Mouse (Mus musculus): ENCODE data around the gene Lrrc8d.
A peak's percentile ranks its signal among the peaks of the same experiment; 100 is the strongest.

Gene Lrrc8d

DNA sequence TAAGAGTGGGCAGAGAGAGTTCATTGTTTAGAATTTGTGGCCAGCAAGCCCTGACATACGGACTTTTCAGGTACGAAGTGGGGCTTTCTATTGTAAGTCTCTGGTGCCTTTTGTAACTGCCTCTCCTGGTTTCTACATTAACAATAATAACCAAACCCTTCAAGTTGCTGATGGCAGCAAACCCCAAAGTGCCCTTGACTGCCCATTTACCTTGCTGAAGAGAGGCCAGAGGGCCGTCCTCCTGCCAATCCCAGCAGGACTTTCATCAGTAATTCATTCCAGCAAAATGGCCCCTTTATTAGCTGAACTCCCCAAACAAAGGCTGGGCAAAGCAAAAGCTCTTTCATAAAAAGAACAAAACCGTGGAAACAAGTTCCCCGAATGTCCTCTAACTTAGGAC lies 118.6 kb downstream of the Lrrc8d start:
- no peak for DNase-seq (ENCODE audit: low read depth)

DNA sequence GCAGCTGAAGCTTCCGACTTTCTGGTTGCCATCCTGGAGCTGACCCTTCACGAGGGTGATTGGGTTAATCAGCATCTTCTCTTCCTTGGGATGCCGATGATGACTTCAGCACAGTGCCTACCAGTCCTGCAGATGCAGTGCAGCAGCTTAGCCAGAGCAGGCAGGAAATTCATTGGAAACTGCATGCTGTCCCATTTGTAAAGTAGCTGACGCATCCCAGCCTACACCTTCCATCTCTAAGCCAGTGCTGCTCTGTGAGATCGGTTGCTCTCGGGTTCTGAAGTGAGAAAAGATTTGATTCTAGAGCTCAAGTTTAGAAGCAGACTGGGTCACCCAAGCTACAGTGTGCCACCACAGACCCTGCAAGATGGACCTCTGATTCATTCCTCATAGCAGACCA lies 121.6 kb downstream of the Lrrc8d start:
- DNase-seq (ENCODE audit: low read depth) = no peak

DNA sequence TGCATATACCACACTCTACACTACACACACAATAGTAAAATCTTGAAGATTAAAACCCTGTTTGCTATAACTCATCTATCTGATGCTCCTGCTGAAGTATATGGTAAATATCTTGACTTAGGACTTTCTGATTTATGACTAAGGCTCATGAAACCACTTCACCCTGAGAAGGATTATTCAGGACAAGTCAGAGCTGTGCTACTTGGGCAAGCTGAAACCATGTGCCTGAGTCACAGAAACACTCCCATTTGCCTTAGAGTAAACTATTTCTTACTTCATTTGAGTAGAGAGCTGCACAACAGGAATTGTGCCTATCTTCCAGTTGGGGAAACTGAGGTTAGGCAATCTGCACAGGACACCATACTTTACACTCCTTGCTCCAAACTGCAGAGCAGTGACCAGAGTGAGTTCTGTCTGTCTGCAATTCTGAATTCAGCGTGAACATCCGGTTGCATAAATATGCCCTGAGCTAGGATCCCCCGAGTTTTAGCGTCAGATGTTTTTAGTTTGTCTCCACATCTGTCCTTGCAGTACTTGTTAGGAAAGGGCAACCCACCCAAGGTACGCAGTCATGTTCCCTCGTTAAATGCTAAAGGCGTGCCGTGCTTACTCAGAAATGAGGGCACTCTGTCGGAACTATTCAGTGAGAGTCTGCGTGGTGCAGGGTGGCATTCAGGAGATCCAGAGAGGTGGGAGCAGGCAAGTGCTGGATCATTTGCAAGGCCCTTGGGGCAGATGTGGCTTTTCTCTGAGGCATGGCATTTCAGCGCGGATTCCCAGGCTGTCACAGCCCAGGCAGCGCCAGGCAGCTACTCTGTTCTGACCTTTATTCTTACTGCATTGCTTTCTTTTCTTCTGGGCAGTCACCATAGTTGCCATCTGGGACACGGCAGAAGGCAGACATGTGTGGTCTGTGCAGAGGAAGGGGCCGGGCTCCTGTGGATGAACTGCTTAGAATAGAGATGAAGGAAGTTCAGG lies 123.0 kb downstream of the Lrrc8d start:
- no peak for DNase-seq (ENCODE audit: low read depth)

DNA sequence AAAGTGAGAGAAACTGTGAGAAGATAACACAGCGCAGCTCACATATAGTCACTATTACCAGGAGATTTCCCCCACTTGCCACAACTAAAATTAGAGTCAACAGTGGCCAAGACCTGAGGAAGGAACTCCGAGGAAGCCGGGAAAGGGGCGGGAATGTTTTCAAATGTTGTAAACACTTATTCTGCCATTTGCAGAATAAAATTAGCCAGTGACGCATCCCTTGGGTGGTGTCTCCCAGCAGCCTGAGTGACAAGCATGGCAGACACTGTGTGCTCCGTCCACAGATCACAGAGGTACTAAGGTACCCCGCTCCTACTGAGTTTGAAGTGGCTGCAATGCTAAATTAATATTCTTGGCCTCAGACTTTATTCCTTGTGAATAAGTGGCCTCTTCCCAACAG lies 124.5 kb downstream of the Lrrc8d start:
- DNase-seq (ENCODE audit: low read depth) = no peak

DNA sequence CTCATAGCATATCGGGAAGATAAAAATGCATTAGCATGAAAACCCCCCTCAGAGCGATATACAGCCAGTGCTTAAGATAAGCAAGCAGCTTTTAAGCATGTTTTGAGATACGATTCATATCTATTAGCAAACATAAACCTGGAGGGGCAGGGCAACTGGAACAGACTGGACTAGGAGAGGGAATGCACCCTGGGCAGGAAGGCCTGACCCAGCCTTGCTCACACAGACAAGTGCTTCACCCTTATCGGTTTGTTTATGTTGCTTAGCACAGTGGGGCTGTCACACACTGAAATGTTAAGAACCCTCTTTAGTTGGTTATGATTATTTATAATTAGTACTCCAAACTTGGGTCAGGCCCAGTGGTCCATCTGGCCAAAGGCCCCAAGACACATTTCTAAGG lies 125.1 kb downstream of the Lrrc8d start:
- DNase-seq (ENCODE audit: low read depth) = no peak

DNA sequence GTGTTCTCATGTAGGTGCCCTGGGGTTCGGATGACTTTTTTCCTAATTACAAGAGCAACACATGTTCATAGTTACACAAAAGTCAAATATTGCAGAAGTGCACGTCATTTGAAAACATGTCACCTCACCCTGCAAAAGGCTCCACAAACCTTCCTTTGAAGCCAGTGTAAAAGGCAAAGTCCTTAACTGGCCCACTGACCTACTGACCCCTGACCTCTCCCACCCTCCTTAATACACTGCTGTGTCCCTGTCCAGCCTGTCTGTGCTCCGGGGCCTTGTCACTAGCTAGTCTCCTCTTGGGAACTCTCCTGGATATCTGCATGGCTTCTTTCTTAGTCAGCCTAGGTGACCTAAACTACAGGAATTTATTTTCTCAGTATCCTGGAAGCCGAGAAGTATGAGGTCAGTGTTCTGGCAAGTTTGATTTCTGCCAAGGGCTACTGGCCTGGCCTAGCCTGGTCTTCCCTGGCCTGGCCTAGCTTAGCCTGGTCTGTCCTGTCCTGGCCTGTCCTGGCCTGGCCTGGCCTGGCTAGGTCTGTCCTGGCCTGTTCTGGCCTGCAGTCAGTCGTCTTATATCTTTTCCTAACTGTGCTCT lies 127.2 kb downstream of the Lrrc8d start:
- no peak for DNase-seq (ENCODE audit: low read depth)

DNA sequence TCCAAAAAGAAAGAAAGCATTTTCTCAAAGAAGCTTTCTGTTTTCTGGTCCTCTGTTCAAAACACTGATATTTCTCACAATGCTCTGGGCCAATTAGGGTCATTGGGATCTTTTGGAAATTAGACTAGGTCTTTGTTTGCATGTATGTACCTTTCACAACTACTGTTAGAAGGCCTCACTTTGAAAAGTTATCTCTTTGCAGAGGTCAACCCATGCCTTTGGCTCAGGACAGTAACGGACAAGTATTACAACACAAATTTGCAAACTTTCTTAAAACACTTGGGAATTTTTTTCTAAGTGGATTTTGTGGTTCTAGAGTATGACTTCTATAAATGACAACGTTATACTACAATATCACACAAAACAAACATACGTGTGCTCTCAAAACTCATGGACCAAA lies 128.3 kb downstream of the Lrrc8d start:
- no peak for DNase-seq (ENCODE audit: low read depth)

DNA sequence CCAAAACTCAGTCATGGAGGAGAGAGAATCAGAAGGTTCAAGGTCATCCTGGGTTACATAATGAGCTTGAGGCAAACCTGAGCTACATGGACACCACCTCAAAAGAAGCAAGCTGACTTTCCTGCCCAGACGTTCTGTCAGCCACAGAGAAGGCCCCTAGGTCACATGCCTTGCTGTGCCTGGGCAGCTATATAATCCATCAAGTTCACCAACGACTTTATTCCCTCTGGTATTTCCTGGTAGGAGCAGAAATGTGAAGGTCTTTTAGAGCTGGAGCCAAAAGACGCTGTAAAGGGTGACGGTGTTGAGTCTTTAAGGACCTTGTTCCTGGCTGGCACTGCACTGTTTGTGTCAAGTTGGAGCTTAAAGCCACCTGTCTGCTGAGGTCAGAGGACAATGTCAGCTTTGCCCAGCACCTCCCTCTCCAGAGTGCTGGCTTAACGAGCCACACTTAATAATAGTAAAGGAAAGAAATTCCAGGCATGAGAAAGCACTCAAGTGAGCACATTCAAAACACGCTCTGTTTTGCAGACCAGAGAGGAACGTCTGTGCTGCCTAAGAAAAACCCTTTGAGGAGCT lies 129.3 kb downstream of the Lrrc8d start:
- DNase-seq (ENCODE audit: low read depth) = no peak

DNA sequence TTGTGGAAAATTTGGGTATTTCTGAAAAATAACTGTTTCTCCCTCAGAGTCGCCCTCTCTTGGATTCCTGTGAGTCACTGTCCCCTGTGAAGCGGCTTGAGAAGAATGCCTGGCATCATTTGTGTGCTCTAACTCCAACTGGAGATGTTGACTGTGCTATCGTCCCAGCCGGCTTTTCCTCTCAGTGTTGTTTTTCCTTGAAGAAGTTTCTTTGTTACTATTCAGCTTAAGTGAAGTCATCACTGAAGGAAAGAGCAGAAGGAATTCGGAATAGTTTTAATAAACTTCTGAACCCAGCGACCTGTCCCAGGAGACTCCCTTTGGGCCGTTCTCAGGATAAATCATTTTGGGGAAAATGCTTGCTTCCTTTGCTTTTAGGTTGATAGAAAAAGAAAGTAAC lies 132.4 kb downstream of the Lrrc8d start:
- no peak for DNase-seq (ENCODE audit: low read depth)

DNA sequence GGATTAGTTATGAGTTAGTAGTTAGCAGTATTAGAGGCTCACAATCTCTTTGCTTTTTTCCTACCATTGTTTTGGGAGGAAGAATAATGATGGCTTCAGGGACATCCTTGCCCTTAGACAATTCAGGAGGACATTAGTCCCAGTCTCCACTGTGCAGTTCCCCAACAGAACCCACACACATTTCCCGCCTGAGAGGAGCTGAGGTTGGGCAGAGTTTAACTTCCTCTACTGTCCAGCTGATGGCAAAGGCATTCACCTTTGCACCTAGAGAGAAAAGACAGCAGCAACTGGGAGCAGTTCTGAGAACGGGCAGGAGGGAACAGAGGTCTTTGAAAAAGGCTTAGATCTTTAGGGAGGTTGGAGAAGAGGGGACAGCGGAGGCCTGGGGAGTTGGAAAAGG lies 134.2 kb downstream of the Lrrc8d start:
- DNase-seq (ENCODE audit: low read depth) = no peak

DNA sequence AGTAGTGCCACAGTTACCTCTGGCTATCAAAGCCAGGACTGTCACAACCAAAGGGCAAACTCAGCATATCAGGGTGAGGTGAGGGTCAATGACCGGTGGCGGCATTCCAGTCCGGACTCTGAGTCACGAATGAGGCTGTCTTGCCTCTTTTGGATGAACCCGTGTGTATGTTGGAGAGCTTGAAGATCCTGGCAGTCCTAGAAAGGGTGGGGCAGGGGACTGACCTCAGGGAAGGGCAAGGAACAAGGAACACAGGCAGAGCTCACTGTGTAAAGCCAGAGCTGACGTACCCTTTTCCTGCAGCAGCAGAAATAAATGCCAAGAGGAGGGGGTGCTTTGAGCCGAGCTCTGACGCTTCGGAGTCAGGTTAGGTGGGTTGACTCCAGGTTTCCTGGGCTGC lies 136.2 kb downstream of the Lrrc8d start:
- no peak for DNase-seq (ENCODE audit: low read depth)

DNA sequence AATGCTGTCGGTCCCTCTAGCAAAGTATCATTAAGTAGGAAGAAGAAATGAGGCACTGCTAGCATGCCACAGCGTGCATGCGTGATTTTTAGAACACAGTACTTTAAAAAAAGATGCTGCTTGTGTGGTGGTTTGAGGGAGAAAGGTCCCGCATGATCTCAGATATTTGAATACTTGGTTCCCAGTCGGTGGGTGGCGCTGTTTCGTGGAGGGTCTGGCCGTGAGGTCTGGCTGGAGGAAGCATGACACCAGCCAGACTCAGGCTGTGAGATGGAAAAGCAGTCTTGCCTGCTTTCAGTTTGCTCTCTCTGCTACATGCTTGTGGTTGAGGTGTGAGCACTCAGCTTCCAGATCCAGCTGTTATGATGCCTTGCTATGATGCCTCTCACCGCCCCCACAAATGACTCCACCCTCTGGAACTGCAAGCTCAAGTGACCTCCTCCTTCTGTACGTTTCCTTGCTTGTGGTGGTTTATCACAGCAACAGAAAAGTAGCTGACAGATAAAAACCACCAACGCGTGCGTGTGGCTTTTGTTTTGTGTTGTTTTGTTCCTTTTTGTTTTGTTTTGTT lies 140.1 kb downstream of the Lrrc8d start:
- peak; percentile 82 for DNase-seq (ENCODE audit: low read depth)

DNA sequence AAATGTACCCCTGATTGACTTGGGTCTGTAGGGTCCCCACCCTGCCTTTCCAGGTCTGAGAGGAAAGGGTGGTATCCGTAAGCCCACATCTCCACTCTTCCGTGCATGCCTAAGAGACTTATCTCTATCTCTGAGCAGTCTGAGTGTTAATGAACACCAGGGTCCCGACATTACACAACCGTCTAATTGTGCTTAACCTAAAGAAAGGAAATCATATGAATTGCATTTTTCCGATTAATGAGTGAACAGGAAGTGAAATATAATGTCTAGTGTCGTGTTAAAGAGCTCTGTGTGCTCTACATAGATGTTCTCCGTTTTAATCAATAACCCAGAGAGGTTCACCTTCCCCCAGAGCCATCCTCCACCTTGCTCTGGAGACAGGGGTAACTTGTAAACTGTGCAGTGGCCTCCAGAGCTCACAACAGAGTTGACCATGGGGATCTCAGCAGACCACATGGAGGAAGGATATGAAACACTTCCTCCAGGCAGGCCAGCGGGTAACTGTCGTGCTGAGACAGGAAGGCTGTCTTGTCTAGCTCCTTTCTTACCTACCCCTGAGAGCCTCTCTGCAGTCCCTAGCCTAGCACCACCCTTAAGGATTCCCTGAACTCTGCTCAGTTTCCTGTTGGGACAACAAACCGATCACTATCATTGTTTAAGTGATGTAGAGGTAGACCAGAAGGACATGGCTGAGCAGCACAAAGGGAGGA lies 144.4 kb downstream of the Lrrc8d start:
- DNase-seq (ENCODE audit: low read depth) = peak; percentile 34

DNA sequence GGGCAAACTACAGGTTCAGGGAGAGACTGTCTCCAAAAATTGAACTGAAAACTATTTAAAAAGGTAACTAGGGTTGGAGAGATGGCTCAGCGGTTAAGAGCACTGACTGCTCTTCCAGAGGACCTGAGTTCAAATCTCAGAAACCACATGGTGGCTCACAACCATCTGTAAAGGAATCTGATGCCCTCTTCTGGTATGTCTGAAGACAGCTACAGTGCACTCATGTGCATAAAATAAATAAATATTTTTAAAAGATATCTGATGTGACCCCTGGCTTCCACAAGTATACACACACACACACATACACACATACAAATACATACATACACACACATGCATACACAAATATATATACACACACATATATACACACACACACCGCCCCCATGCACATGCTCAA lies 145.3 kb downstream of the Lrrc8d start:
- no peak for DNase-seq (ENCODE audit: low read depth)

DNA sequence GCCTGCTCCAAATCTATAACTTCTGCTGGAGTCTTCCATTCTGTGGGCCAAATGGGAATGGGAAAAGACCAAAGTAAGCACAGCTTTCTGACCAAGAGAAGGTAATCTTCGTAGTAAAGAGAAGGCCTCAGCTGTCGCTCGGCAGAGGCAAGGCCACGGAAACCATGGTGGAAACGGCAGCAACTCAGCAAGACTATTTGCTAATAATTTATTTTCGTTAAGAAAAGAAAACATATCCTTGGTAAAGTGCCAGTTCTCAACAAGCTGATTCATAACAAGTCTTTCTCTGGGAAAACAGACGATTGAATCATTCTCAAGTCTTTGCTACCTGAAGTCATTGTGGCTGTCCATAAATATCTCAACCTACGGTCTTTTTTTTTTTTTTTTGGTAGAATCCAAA lies 148.0 kb downstream of the Lrrc8d start:
- no peak for DNase-seq (ENCODE audit: low read depth)

DNA sequence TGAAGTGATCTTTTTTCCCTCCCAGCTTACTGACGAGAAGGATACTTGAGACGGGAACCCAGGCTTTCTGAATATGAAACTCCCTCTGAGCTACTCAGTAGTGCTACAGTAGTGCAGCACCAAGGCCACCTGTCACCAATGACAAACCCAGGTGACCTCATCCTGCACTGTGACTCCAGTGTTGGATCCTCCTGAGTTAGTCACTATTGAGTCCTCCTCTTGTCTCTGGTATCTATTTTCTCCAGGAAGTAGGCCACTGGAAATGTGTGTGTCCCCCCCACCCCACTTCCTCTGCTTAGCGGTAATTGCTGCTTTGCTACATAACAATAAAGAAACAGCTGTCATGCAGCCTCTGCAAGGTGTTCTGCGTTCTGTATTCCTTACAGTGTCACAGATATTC lies 149.5 kb downstream of the Lrrc8d start:
- no peak for DNase-seq (ENCODE audit: low read depth)

DNA sequence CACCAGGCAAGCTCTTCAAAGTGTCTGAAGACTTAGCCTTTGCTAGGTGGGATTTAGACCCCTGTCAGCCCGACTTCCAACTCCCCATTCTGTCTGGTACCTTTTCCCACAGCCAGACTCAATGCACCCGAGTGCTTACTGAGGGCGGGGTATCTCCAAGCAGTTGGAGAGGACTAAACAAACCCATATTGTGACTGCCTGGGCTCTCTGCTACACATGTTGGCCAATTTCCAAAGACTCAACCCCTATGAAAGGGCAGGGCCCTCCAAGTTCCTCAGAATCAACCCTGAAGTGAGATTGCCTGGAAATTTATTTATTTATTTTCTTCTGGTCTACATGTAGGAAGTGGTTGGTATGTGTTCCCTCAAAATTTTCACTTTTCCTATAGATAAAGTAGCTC lies 149.9 kb downstream of the Lrrc8d start:
- DNase-seq (ENCODE audit: low read depth) = no peak

DNA sequence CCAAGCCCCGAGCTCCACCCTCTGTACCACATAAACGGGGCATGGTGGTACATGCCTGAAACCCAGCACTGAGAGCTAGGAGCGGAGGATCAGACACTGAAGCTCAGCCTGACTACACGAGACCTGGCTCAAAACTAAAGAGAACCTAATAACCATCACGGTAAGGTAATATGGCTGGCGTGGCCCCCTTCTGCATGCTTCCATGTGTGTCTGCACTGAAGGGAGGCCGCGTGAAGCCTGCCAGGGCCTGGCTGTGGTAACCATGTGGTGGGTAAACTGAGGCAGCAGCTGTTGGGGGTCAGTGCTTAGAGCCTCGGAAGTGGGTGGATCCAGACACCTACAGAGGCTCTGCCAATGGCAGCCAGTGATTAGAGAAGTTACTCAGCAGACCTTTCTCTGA lies 153.5 kb downstream of the Lrrc8d start:
- no peak for DNase-seq (ENCODE audit: low read depth)

DNA sequence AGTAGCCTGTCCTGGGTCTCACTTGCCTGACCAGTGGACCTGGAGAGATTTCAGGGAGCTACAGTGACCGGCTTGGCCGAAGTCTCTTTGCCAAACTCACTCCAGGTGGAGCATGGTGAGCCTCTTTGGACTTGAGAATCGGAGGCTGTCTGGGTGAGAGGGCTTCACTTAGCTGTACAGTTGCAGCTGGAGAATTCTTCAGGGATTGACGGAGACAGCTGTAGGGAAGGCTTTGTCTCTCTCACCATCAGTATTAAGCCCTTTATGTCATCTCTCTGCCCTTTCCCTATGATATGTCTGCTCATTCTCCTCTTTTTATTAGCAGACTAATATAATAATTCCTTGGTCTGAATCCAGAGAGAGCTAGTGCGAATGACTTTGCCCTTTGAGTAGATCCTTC lies 157.7 kb downstream of the Lrrc8d start:
- DNase-seq (ENCODE audit: low read depth) = no peak

DNA sequence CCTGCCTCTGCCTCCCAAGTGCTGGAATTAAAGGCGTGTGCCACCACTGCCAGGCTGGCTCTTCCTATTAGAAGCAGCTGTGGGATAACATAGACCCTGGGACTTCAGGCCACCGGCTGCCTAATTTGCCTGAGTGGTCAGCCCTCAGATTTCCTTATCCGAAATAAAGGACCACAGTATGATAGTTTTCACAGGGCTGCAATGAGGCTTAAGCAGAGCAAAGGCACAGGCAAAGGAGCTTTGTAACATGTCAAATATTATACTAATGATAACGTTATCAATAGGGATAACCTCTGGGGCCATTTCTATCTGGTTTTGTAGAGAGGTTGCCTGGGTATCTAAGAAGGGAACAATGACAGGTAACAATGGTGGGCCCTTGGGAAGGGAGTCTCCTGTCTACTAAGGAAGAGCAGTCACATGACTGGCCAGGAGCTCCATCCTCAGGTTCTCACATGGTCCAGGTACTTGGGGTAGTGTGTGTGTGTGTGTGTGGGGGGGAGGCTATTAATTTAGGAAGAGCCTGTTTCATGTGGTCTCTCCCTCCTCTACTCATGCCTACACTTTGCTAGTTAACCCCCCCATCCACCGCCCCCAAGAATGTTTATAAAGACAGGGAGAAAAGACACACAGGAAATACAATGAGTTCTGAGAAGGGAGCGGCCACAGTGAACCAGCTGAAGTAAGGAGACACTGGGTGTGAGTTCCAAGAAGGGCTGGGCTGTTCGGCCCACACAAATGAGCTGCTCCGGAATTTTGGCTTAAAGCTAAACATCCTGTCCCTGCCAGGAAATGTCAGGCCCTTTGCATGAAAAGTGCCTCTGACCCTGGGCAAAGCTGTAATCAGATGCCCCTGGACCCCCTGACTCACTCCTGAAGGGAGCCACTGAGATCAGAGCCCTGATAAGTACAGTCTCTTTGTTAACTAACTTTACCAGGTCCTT lies 159.3 kb downstream of the Lrrc8d start:
- peak; percentile 37 for DNase-seq (ENCODE audit: low read depth)

Data from induced T-regulatory cell, adult 2 months (primary cell).